Mouse (Mus musculus) left cerebral cortex, postnatal 25 days (tissue): ENCODE measurements around the gene Cuzd1. TPM values are rescaled to one million over a fixed set of nuclear protein-coding genes. Genes with fewer than 3 reads are reported as not detected.
A peak's percentile ranks its signal among the peaks of the same experiment; 100 is the strongest.

Experiments used
- DNase-seq, 2 experiments: peaks; one replicate each; pipeline ENCODE4 v3.0.0; 2022; ENCODE audit warnings: low spot score in 2 of 2, mixed read lengths in 1 of 2
- intact Hi-C: fragments of 180-260 bp; cut with DNase I; formaldehyde crosslinking; loops from one replicate; pipeline ENCODE4 v1.15.1; 2025
- total RNA-seq, 2 experiments: library from RNA; stranded (reverse); gene quantifications; 2 replicates each; pipeline ENCODE4 v1.2.3; 2021

Cuzd1 gene
- total RNA-seq, 2 experiments from 2014 or later: 0.16 to 0.23 TPM

GRCm38 (mm10) chr7:131264251-131264650, 57.8 kb downstream of the Cuzd1 start:
- DNase-seq: no peak
- intact Hi-C loops: no loop called here

GRCm38 (mm10) chr7:131260946-131261345, 61.1 kb downstream of the Cuzd1 start:
- intact Hi-C loops: loop anchor here (2.0 kb wide), 1 partner anchor 74 kb away; no protein-coding TSS in a partner anchor
- DNase-seq: peak; percentile 29 to 71

Other genes starting within 250 kb of the Cuzd1 start
- not detected for gene 4933402N03Rik, start 176.0 kb downstream of the Cuzd1 start, total RNA-seq
- not detected for gene 5430419D17Rik, start 147.9 kb downstream of the Cuzd1 start, total RNA-seq
- gene Fam24b, start 7.2 kb upstream of the Cuzd1 start, total RNA-seq: not detected
- gene Fam24a, start 11.6 kb upstream of the Cuzd1 start, total RNA-seq: not detected
- 10 to 100 TPM; 22.6 to 33.1 TPM for gene 2310057M21Rik, start 40.5 kb upstream of the Cuzd1 start, total RNA-seq
- 10 to 100 TPM; 49.1 to 53.5 TPM for gene Pstk, start 48.8 kb upstream of the Cuzd1 start, total RNA-seq
- gene Ikzf5, start 88.2 kb upstream of the Cuzd1 start, total RNA-seq: 10 to 100 TPM; 45.0 to 48.4 TPM
- 10 to 100 TPM; 76.1 to 79.3 TPM for gene Acadsb, start 88.3 kb upstream of the Cuzd1 start, total RNA-seq
- not detected for gene Hmx3, start 220.6 kb upstream of the Cuzd1 start, total RNA-seq
- not detected for gene Hmx2, start 226.5 kb upstream of the Cuzd1 start, total RNA-seq
- gene Bub3, start 237.9 kb upstream of the Cuzd1 start, total RNA-seq: 10 to 100 TPM; 61.5 to 62.7 TPM